Mouse (Mus musculus) macrophage (primary cell): Measurements from ENCODE around the gene C1qtnf3. TPM values are rescaled to one million over a fixed set of nuclear protein-coding genes. Genes with fewer than 3 reads are reported as not detected.
A peak's percentile ranks its signal among the peaks of the same experiment; 100 is the strongest.

Experiments used
- H3K27ac ChIP-seq: fragments of 350-480 bp; formaldehyde crosslinking; 2 replicates; pipeline ENCODE4 v1.9.0; 2021
- H3K36me3 ChIP-seq: fragments of 350-480 bp; formaldehyde crosslinking; 2 replicates; pipeline ENCODE4 v1.9.0; 2021; ENCODE audit errors: inconsistent target
- H3K4me3 ChIP-seq: fragments of 350-480 bp; formaldehyde crosslinking; 2 replicates; pipeline ENCODE4 v1.9.0; 2021; ENCODE audit errors: inconsistent target
- H3K79me2 ChIP-seq: fragments of 350-480 bp; formaldehyde crosslinking; 2 replicates; pipeline ENCODE4 v1.9.0; 2021; ENCODE audit errors: inconsistent target
- WGBS: methylation state at CpG from one replicate; pipeline ENCODE4 v1.1.7; 2026; ENCODE audit warnings: inconsistent platforms; ENCODE audit not compliant: missing documents; 5-methylcytosine and 5-hydroxymethylcytosine counted together
- polyA plus RNA-seq: library from polyadenylated mRNA; stranded (reverse); fragments of 250-400 nt; gene quantifications from 3 replicates; pipeline ENCODE4 v1.2.4, GENCODE M21; 2018; ENCODE audit warnings: inconsistent platforms

C1qtnf3 gene
- polyA plus RNA-seq, 1 experiment from 2014 or later = not detected

DNA sequence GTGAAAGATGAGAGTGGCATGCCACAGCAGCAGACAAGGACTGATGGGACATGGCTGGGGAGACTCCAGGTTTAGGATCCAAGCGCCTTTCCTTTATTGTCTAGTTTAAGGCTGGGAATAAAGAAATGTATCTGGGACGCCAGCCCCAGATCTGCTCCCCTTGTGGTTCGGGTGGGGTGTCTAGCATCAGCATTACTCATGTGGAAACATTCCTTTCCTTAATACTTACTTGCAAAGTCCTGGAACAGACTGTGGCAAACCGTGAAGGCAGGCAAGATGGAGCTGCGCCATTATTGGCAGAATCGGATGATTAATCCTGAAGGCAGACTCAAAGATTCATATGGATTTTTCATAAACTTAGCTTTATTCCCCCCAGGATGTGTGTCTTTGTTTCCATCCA lies 10.2 kb upstream of the C1qtnf3 start:
- 85% methylated on average over 6 of the region's 6 CpGs for WGBS
- Histone ChIP-seq H3K27ac (no peak overlapping the region), H3K79me2 (no peaks in the 10 kb centered on the region), H3K4me3 (no peak overlapping the region), H3K36me3 (no peaks in the 10 kb centered on the region)

DNA sequence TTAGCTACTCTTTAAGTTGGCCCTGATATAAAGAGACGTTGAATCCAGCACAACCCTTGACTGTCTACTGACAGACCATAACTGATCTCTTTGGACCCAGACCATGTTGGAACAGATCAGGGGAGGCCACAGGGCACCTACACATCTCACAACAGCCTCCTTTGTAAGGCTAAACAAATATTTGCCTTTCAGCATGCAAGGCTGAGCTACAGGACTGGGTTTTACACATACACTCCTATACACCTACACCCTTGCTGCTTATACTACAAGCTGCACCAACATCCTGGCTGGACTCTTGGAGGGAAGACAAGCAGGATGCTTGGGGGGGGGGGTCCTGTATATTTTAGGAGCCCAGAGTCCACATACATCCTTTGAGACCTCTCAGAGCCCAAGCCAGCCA lies 4.3 kb upstream of the C1qtnf3 start:
- 100% methylated on average over 1 of the region's 1 CpGs for WGBS
- no peak overlapping the region for H3K27ac ChIP-seq
- no peak overlapping the region for H3K4me3 ChIP-seq
- H3K36me3 ChIP-seq = no peaks in the 10 kb centered on the region
- no peaks in the 10 kb centered on the region for H3K79me2 ChIP-seq

DNA sequence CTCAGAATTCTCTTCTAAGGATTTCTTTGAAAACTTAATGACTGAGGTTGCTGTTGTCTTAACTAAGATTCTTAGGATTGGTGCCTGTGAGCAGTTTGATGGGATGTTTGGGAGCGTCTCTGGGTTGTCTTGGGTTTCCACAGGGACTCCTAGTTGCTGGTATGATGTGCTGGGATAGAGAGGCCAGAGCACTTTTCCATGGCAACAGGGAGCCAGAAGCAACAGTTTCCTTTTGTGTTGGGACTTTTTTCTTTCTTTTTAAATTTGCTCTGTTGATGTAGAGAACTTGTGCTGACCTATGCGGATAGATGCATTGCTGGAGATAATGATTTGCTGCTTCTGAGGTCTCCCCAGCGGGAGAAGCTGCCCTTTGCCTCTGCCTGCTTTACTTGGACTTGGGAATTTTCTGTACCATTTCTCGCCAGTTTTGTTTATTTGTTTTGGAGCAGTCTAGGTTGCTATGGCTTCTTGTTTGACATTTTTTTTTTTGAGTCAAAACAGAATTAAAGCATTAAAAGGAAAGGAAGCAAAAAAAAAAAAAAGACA lies 701 bp downstream of the C1qtnf3 start:
- Histone ChIP-seq H3K4me3 (no peak overlapping the region), H3K36me3 (no peaks in the 10 kb centered on the region), H3K27ac (no peak overlapping the region), H3K79me2 (no peaks in the 10 kb centered on the region)
- WGBS = 67% methylated on average over 4 of the region's 4 CpGs

DNA sequence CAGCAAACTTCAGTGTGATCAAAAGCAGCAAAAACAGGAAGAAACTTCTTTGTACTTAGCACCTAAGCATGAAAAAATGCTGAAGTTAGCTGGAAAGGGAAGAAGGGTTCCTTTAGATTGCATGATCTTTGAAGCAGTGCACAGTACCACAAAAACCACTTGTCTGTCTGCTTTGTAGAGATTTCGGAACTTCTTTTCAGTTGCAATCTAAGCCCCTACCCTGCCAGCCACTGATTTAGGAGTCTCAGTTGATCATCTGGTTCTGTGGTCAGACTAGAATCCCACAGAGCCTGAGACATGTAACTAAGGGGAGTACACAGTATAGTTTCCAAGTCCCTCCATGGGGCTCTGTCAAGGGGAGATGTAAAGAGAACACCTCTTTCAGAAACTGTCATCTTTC lies 1.3 kb downstream of the C1qtnf3 start:
- H3K4me3 ChIP-seq = no peak overlapping the region
- no peaks in the 10 kb centered on the region for H3K36me3 ChIP-seq
- WGBS = 0% methylated on average over 1 of the region's 1 CpGs
- H3K27ac ChIP-seq = no peak overlapping the region
- no peaks in the 10 kb centered on the region for H3K79me2 ChIP-seq

DNA sequence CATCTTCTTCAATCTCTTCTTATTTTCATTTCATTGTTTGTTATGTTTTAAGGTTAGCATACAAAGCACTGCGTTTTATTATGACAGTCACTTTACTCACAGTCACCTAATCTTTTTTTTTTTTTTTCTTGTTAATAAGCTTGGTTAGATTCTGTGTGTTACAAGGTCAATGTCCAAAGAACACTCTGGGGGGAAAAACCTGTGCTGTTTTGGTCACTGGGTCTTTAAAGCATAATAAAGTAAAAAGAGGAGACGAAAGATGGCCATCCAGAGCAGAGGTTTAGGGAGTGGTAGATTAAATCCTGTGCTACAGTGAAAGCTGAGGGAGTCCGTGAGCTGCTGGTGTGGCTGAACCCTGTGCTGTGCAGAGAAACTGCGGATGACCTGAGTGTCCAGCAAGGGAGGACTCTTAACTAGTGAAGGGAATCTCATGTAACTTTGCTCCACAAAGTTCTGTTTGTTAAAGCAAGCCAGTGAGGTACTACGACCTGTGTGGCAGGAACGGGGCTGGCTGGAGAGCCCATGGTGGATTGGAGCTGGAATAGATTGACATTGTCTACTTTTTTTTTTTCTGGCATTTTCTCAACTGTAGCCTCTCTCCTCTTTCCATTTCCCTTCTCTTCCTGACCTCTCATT lies 2.4 kb downstream of the C1qtnf3 start:
- WGBS = 87% methylated on average over 6 of the region's 6 CpGs
- Histone ChIP-seq H3K79me2 (no peaks in the 10 kb centered on the region), H3K27ac (no peak overlapping the region), H3K4me3 (no peak overlapping the region), H3K36me3 (no peaks in the 10 kb centered on the region)

DNA sequence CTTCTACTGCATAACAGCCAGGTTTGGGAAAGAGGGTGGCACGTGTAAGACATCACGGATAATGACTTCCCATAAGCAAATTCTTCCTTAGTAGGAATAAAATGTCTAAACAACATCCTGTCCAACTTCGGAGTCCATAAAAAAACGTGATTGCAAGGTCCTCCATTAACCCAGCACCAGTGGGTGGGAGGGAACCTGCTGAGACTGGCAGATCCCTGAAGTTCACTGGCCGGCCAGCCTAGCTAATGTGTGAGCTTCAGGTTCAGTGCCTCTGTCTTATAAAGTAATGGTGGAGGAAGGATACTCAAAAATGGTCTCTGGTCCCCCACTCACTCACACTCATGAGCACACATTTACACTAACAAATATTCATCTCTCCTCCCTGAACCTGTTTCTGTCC lies 3.0 kb downstream of the C1qtnf3 start:
- no peak overlapping the region for H3K27ac ChIP-seq
- H3K4me3 ChIP-seq = no peak overlapping the region
- H3K79me2 ChIP-seq = no peaks in the 10 kb centered on the region
- H3K36me3 ChIP-seq = no peaks in the 10 kb centered on the region
- WGBS = 45% methylated on average over 5 of the region's 5 CpGs

DNA sequence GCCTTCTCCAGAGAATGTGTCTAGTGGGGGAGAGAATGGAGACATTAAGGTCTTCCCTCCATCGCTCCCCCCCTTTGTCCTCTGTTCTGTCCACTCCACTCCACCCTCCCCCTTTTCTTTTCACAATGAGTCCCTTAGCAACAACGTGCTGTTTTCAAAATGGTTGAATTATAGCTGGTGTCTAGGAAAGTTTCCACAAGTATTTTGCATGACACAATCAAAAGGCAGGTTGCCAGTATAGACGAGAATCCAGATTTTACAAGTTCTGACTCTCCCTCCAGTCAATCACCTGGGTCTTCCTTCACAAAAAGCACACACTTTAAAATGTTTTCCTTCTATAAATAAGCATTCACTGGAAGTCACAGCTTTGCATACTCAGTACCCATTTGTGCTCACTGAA lies 4.6 kb downstream of the C1qtnf3 start:
- 76% methylated on average over 3 of the region's 3 CpGs for WGBS
- Histone ChIP-seq H3K79me2 (no peaks in the 10 kb centered on the region), H3K27ac (no peak overlapping the region), H3K4me3 (no peak overlapping the region), H3K36me3 (no peaks in the 10 kb centered on the region)

DNA sequence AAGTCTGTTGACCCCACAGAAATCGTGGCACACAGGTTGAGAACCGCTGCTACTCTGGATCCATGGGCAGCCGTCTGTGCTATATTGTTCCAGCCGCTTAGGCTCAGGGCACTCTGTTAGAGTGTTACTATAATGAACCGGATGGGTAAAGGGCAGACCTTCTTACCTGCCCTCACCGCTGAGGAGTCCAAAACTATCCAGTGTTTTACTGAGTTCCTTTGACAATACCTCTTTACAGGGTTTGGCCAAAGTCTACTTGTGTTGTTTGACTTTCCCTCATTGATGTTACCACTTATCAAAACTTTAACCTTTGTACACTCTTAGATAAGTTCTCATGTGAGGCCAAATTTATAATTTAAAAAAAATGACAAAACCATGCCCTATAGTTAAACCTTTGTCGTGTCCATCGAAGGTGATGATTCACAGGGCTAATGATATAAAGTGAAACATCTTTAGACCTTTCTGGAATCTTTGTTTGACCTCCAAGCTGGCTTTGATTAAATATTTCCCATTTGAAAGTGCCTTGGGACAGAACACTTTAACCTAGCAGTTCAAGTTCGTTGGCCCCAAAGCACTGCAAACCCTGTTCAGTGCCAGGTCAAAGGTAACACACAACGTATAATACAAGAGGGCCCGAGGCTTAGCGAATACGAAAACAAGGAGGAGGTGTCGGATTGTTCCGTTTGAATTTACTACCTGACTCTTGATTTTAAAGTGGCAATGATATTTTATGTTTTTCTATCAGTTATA lies 7.3 kb downstream of the C1qtnf3 start:
- Histone ChIP-seq H3K79me2 (no peaks in the 10 kb centered on the region), H3K4me3 (no peak overlapping the region), H3K27ac (no peak overlapping the region), H3K36me3 (no peaks in the 10 kb centered on the region)
- 95% methylated on average over 15 of the region's 15 CpGs for WGBS

DNA sequence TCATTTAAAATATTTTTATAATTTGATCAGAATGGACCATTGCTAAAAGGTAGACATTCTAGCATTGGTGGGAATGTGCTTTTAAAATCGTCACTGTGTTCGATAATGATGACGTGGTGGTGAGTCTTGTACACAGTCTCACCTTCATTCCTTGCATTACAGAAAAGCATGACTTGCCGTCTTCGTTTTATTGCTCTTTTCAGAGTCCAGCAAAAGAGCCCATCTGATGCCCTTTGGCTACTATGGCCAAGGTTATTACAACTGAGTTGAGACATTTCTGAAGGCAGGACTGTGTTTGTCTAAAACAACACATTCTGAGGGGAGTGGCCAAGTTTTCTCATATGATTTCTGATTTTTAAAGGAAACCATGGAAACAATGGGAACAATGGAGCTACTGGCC lies 8.1 kb downstream of the C1qtnf3 start:
- Histone ChIP-seq H3K4me3 (no peak overlapping the region), H3K36me3 (no peaks in the 10 kb centered on the region), H3K79me2 (no peaks in the 10 kb centered on the region), H3K27ac (no peak overlapping the region)
- 96% methylated on average over 5 of the region's 5 CpGs for WGBS

DNA sequence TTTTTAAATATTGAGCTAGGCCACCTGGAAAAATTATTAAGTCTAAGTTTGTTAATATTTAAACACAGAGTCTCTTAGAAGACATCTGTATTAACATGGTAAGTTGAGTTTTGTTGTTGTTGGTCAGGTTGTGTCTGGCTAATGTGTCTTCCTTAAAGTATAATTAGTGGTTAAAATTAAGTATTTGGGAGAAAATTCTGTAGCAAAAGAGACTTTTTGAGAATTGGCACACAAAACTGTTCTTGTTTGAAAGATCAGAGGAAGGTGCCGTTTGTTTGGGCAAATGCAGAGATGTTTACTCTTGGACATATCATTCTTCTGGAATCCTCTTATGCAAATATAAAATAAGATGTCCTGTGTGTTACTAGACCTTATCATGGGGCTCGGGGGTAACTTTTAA lies 10.5 kb downstream of the C1qtnf3 start:
- H3K4me3 ChIP-seq = no peak overlapping the region
- H3K36me3 ChIP-seq = no peaks in the 10 kb centered on the region
- H3K79me2 ChIP-seq = no peaks in the 10 kb centered on the region
- no peak overlapping the region for H3K27ac ChIP-seq
- WGBS = 89% methylated on average over 2 of the region's 2 CpGs

DNA sequence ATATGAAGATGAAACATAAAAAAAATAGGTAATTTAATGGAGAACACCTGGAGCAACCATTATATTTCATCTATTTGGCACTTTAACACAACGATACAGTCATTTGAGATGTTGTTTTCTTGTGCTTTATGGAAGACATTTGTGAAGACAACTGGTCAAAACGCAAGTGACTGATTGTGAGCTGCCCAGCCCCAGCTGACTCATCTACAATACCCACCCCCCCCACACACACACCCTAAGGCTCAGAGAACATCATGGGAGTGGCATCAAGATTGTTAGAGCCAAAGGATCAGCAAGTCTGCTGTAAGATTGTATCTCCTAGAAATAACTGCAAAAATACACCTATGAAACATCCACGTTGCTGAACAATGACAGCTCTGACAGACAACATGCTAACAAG lies 17.3 kb downstream of the C1qtnf3 start:
- WGBS = 88% methylated on average over 3 of the region's 3 CpGs
- Histone ChIP-seq H3K27ac (no peak overlapping the region), H3K36me3 (no peaks in the 10 kb centered on the region), H3K79me2 (no peaks in the 10 kb centered on the region), H3K4me3 (no peak overlapping the region)

DNA sequence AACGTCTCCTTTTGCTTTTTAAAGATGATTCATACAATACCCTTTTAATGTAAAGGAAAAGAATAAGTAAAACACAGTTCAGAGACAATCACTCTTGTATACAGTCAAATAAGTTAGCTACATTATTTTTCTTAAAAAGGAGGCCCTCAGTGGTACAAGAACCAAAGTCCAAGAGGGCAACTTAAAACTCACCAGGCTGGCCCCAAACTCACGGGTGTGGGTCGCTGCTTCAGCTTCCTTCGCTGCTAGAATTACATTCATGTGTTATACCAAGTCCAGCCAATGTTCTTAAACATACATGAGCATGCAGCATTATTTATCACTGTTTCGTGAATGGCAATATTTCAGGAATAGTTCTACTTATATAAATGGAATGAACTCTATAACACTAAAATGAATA lies 18.6 kb downstream of the C1qtnf3 start:
- 90% methylated on average over 5 of the region's 5 CpGs for WGBS
- no peak overlapping the region for H3K4me3 ChIP-seq
- no peaks in the 10 kb centered on the region for H3K36me3 ChIP-seq

DNA sequence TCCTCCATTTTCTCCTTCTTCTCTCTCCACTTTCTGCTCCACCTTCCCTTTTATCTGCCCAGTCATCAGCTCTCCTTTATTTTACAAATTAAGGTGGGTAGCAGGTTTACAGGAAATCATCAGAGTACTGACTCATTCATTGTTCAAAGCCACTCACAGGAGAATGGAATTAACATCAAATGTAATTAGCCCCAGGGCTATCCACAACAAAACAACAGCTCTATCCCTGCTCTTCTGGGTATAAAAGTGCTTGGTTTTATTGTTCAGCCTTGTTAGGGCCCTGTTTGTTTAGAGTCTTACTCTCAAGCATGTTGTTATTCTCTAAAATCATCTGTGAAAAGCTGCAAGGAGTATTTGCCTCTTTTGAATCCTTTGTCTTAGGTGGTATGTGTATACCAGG lies 25.0 kb downstream of the C1qtnf3 start:
- no peak overlapping the region for H3K4me3 ChIP-seq
- no peak overlapping the region for H3K27ac ChIP-seq
- no peaks in the 10 kb centered on the region for H3K36me3 ChIP-seq
- no peaks in the 10 kb centered on the region for H3K79me2 ChIP-seq

More for the DNA sequence above, 18.6 kb downstream of the C1qtnf3 start:
- Histone ChIP-seq H3K79me2 (no peaks in the 10 kb centered on the region), H3K27ac (no peak overlapping the region)

DNA sequence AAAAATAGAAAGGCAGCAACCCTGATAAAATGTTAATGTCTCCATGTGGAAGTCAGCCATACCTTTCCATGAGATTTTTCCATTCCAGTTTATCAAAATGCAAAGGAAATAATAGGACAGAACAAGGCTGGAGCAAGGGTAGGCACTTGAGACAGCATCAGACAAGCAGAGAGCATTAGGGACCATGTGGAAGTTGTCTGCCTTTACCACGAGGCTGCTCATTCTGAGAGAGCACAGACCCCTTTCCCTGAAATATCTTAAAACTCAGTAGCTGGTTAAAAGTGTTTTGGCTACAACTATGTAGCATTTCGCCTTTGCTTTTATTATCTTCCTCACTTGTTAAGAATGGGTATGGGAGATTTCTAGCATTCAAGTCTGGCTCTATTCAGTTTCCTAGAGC lies 28.6 kb downstream of the C1qtnf3 start:
- H3K79me2 ChIP-seq = no peaks in the 10 kb centered on the region
- H3K36me3 ChIP-seq = no peaks in the 10 kb centered on the region
- no peak overlapping the region for H3K27ac ChIP-seq
- 80% methylated on average over 2 of the region's 2 CpGs for WGBS
- peak overlapping the region; percentile 33; the same call in 1 of the 2 replicates for H3K4me3 ChIP-seq

DNA sequence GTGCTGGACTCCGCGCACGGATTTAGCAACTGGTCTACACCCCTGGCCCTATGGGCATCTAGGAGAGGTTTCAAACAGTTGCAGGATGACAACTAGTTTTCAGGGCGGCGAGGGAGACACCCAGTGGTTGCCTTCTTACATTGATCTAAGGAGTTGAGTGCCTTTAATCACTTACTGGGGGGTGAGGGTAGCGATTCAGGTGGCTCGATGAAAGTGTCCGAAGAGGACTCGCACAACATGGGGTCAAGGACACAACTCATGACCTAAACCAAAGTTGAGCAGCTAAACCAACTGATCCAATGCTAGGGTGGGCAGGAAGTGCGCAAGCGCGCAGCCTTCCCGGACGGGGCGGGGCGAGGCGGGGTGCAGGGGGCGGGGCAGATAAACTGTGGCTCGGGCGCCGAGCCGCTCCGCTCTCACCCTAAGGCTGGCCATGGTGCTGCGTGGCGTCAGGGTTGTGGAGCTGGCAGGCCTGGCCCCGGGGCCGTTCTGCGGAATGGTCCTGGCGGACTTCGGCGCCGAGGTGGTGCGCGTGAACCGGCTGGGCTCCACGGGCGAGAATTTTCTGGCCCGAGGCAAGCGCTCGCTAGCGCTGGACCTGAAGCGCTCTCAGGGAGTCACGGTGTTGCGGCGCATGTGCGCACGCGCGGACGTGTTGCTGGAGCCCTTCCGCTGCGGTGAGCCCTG lies 29.4 kb downstream of the C1qtnf3 start, which contains the start of gene Amacr:
Amacr (plus strand) TSS at position 380 of the 687 bp plus-strand sequence.
- Histone ChIP-seq H3K27ac (peak within 1 kb of the TSS; percentile 34; the same call in 1 of the 2 replicates), H3K36me3 (no peaks in the 10 kb centered on the region), H3K4me3 (peak within 1 kb of the TSS; percentile 36), H3K79me2 (no peaks in the 10 kb centered on the region)
- 2% methylated on average over 51 of the region's 52 CpGs for WGBS
